Mouse (Mus musculus): ENCODE results near the gene Myef2.
A peak's percentile ranks its signal among the peaks of the same experiment; 100 is the strongest.

The Myef2 gene

GRCm38 (mm10) chr2:125067894-125068293 lies 55.6 kb downstream of the Myef2 start, which contains the start of gene Slc24a5:
Slc24a5 (plus strand) TSS chr2:125068124.
- no peak for DNase-seq (ENCODE audit: low spot score in 2 of 2)

- no peak for DNase-seq (ENCODE audit: low spot score in 2 of 2)
Observed at GRCm38 (mm10) chr2:125067373-125067772, 56.1 kb downstream of the Myef2 start.

- no peak for DNase-seq (ENCODE audit: low spot score in 2 of 2)
Observed at GRCm38 (mm10) chr2:125062944-125063343, 60.5 kb downstream of the Myef2 start.

- DNase-seq (ENCODE audit: low spot score in 2 of 2): no peak
Observed at GRCm38 (mm10) chr2:125061451-125061850, 62.0 kb downstream of the Myef2 start.

- DNase-seq (ENCODE audit: low spot score in 2 of 2): peak; percentile 27 to 33
Observed at GRCm38 (mm10) chr2:125057250-125057815, 66.1 kb downstream of the Myef2 start.

- no peak for DNase-seq (ENCODE audit: low spot score in 2 of 2)
Observed at GRCm38 (mm10) chr2:125055316-125055903, 68.1 kb downstream of the Myef2 start.
